Mouse (Mus musculus) frontal cortex, adult (tissue): Measurements from ENCODE around the gene Gm21976.

ENCODE experiments used
- ATAC-seq: cut with Nextera tagmentation; 2 replicates; pipeline ENCODE4 v1.9.2; 2017; ENCODE audit warnings: mild to moderate bottlenecking, moderate library complexity, mixed read lengths; ENCODE audit not compliant: low TSS enrichment

The Gm21976 gene

DNA sequence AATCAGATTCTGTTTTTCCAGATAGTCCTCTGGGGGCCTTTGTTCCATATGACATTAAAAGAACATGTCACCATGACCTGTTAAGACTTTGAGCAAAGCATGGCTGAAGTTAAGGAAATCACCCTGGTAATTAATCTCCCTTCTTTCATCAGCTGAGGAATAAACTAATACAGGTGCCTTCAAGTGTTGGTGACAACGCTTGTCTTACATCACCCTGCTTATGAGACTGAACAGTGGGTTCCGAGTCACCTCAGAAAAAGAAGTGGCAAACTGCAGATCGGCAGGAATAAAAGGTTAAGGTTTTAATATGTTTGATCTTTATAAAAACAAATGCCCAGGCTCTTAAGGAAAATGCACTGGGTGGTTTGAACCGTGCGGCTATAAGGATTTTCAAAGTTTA is at the start of gene Gm21976:
Gene Gm21976, plus strand, starts transcription at position 202 of the 400 bp plus-strand sequence.
- no peak for ATAC-seq

DNA sequence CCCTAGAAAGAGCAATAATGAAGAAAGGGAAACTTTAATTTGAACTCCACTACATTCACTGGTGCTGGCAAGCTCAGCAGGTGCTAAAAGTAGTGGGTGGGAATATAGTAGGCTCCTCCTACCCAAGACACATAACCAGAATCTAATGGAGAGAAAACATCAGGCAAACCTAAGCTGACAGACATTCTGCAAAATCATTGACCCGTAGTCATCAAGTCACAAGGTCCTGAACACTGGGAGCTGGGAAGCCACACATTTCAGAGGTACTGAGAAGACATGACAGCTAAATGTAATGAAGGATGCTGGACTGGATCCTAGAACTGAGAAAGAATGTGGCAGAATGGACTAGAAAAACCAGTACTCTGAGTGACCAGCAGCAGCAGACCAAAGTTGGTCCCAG is 49.2 kb upstream of the Gm21976 start:
- no peak for ATAC-seq

GRCm38 (mm10) chr13:98235451-98235850 is 44.2 kb upstream of the Gm21976 start:
- no peak for ATAC-seq

DNA sequence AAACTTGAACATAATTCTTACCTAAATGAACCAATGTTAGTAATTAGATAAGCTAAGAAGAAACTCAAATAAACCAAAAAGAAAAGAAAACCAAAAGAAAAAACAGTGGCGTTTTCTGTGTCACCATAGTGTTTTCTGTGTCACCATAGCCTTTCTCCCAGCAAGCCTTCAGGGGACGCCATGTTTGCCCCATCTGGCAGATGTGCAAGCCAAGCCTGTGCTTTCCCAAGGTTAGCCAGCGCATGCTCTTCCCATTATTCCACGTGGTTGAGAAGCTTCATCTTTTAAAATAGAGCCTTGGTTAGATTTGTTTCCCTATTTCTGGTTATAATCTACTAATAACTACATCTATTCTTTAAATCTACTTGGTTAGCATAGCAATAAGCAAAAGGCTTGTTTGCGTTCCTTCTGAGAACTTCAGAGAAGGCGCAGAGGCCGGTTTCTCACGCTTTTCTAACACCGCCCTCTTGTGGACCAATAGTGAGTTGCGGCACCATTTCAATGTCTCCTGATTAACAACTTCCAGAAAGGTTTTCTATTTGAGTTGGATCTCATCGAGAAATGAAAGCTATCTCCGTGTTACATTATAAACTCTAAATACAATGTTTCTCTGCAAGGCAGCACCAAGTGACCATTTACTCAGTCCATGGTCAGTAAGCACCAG is 39.6 kb upstream of the Gm21976 start:
- peak; percentile 83 for ATAC-seq

DNA sequence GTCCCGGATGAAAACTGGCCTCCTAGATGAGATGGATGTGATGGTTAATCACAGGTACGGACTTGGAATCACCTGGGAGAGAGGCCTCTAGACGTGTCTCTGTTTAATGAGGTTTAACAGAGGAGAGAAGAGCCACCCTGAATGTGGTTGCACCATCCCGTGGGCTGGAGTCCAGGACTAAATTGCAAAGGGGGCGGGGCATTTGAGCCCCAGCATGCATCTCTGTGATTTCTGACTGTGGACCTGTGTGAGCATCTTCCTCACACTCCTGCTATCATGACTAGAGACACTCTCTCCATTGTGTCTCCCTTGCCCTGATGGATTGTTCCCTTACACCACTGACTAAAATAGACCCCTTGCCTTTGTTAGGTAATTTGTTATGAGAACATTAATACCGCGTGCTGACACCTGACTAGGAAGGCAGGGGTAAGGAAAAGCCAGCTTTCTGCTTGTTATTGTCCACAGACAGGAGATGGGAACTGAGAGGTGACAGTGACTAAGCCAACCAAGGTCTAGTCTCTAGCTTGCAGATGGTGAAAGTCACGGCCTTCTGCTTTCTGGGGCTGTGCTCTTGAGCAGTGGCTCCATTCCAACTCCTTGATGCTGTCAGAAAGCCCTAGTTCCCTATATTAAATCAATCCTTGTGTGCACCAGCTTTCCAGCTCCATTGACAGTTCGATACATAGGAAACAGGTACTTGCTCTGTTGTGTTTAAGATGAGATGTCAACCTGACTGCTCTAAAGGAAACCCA is 38.0 kb upstream of the Gm21976 start:
- ATAC-seq = no peak

- ATAC-seq = no peak
These were observed 34.9 kb upstream of the Gm21976 start for GRCm38 (mm10) chr13:98244571-98245350.

DNA sequence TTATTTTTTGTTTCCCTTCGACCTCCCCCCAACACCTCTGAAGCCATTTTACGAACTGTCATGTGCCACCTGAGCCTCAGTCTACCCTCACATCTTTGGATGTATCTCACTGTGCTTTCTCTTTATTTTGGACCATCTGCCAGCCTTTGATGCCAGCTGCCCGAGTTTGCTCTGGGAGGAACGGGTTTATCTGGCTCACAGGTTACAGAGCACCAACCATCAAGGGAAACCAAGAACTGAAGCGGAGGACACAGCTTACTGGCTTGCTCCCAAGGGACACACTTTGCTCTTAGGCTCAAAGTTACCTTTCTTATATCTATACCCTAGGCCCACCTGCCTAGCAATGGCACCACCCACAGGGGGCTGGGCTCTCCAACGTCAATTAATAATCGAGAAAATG is 34.3 kb upstream of the Gm21976 start:
- ATAC-seq = no peak

DNA sequence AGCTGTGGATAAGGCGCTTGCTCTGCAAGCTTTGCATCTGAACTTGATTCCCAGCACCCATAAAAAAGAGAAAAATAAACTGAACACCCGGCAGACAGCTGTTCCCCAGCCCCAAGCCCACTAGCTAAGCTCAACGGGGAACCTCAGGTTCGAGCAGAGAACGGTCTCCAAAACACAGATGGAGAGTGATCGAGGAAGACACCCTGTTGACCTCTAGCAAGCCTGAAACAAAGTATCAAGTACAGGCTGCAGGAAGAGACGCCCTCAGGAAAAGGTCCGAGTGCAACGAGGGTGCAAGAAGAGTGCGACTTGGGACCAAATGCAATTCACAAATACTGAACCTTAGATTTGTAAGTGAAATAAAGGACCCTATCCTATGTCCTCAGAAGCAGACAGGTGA is 30.1 kb upstream of the Gm21976 start:
- ATAC-seq = no peak

DNA sequence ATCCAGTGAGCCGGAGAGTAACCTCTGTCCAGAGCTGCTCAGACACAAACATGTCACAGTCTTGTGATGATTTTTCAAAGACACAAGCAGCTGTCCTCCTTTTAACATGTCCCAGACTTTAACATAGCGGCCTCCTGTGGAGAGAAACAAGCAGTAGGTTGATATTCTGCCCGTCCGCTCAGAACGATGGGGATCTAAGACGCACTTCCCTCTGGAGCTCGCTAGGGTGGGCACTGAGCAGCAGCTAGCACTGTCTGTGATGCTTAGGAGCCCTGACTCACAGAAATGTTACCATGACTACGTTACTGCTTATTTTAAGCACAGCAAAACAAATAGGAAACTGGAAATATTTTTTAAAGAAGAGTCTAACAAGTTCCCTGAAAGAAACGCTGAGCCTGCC is 24.8 kb upstream of the Gm21976 start:
- peak; percentile 100 for ATAC-seq

DNA sequence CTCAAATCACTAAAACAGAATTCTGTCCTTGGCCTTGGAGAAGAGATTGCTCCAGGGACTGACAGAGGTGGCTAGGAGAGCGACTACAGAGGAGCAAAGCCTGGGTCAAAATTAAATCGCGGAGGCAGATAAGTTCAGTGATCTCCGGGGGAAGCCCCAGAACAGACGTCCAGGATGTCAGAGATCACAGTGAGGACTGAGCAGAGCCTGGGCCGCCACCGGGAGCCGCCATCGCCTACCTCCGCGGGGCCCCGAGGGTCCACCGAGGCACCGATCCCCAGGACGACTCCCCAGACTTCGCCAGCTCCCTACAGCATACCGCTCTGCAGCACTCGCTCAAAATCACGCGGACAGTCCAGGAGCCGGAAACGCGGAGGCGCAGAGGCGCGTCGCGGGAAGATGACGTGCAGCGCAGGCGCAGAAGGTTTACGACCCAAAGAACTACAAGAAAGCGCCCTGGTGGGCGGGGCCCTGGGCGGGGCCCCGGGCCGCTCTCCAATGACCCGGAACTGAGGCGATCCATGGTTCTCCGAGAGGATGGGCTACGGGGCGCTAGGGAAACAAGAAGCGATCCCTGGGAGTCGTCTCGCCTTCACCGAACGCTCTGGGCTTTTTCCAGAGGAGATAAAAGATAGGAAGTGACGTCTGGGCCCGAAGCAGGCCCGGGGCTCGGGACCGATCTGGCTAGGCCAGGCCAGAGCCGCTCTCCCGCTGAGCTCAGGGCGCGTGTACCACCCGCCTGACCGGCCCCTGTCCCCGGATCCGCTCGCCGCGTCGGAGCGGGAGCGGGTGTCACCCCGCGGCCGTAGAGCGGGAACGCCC is 16.8 kb upstream of the Gm21976 start, which contains the start of the genes Utp15 and Ankra2:
Gene Utp15, minus strand, starts transcription at position 406 of the 822 bp plus-strand sequence.
Gene Ankra2, plus strand, starts transcription at position 439 of the 822 bp plus-strand sequence.
- peak; percentile 98 for ATAC-seq

DNA sequence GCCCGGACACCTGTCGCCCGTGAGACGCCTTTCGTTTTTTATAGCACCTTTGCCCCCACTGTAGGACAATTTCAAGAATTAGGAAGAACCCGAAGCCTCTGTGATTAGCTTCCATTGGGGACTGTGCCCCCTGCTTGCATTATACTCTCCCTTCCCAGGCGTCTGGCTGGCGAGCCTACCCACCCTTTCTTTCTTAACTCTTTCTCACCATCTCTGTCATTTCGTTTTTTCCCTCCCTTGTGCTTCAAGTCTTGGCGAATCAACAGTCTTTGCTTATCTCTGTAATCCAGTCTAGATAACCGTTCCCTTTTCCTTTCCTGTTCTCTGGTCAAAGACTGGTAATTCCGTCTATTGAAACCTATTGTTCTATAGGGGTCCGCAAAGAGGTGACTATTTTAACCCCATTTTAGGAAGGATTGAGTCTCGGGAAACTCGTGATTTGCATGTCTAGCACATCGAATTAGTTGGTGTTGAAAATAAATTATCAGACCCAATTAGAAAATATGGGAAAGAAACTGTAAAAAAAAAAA is 16.2 kb upstream of the Gm21976 start:
- no peak for ATAC-seq

DNA sequence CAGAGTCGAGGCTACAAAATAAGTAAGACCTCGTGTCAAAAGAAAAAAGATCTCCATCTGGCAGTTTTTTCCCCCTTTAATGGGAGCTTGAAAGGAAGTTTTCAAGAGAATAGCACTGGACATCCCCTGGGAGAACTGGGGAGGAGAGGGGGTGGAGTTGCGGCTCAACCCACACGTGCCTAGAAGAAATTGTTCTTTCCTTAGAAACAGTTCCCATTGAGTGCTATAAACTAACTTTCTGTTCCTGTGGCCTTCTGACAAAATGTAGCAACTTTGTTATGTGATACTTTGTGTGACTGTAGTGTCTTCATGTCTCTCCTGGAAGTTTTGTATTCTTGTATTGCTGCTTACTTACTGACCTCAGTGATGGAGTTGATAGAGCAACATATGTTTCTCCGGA is 15.6 kb upstream of the Gm21976 start:
- ATAC-seq = no peak

GRCm38 (mm10) chr13:98274023-98274422 is 5.7 kb upstream of the Gm21976 start:
- no peak for ATAC-seq

GRCm38 (mm10) chr13:98275646-98276045 is 4.0 kb upstream of the Gm21976 start:
- no peak for ATAC-seq

DNA sequence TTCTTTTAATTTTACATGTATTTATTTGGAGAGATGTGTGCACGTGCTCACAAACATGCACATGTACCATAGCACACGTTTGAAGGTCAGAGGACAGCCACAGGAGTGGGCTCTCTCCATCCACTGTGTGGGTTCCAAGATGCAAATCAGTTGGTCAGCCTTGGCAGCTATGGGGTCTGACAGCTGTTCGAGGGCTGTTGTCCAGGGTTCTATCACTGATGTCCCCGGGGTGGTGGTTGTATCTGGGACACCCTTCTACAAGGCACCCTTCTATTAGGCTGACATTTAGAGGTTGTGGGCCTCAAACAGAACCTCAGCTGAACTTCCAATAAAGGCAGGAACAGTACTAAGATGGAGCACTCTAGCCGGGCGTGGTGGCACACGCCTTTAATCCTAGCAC is 3.4 kb upstream of the Gm21976 start:
- no peak for ATAC-seq

GRCm38 (mm10) chr13:98277501-98277900 is 2.2 kb upstream of the Gm21976 start:
- no peak for ATAC-seq

DNA sequence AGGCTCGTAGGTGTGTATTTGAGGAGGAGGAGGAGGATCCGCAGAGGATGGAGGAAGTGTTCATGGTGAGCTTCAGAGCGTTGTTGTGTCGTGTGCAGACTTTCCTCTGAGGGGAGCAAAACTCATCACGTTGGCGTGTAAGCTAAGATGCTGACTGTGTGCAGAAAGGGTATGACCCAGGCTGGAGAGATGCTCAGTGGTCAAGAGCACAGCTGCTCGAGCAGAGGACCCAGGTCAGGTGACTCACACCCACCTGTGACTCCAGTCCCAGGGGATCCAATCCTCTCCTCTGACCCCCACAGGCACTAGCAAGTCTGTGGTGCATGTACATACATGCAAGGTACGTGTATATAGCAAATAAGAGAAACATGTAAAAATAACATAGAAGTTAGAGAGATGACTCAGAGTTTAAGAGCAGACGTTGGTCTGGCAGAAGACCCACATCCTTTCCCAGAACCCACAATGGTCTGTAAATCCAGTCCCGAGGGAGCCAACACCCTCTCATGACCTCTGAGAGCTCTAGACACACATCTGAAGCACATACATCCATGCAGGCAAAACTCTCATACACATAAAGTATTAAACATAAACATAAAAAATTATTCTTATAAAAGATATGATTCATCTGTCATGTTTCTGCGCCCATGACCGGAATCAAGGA is 1.4 kb downstream of the Gm21976 start:
- no peak for ATAC-seq

DNA sequence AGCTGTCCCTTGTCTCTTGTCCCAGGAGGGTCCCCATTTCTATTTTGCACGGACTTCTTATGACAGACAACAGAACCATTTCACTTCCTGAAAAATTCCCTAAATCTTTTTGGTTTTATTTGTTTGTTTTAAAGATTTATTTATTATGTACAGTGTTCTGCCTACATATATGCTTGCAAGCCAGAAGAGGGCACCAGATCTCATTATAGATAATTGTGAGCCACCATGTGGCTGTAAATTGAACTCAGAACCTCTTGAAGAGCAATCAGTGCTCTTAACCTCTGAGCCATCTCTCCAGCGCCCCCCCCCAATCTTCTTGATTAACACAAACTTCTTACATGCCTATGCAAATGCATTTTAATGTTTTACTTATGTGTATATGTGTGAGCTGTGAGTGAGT is 11.0 kb downstream of the Gm21976 start:
- no peak for ATAC-seq

DNA sequence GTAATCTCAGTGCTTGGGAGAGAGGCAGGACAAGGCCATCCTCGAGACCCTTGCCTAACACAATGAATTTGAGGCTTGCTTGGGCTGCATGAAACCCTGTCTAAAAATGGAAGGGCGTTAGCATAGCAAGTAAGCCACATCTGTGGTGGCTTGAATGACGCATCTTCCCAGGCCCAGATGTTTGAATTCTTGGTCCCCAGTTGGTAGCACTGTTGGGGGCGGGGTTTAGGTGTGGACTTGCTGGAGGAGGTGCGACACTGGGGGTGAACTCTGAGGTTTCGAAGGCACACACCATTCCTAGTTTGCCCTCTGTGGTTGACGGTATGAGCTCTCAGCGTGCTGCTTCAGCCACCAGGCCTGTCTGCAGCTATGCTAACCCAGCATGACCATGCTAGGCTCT is 12.0 kb downstream of the Gm21976 start:
- no peak for ATAC-seq

DNA sequence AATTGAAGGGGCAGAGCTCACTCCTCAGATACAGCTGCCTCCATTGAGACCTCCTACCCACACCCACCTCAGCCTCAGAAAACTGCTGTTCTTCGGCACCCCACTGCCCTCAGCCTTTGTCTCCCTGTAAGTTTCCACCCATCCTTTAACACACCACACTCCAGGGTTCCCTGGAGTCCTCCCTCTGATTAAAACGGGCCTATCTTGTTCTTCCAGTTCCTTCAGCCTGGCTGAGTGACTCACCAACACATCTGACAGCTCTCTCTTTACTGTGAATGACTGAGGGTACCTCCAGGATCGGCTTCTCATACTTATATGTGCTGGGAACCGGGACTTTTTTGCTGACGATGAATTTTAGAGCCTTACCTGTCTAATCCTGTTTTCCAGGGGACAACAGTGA is 16.4 kb downstream of the Gm21976 start:
- no peak for ATAC-seq
